Mouse (Mus musculus) olfactory bulb, adult 2 months (tissue): Measurements from ENCODE around the gene Prkar1b. TPM values are rescaled to one million over a fixed set of nuclear protein-coding genes. Genes with fewer than 3 reads are reported as not detected.

Source experiments
- H3K27ac ChIP-seq: fragments of 200-500 bp; 2 replicates; pipeline ENCODE4 v1.5.1; 2012; ENCODE audit warnings: low read depth, low read length; ENCODE audit not compliant: insufficient read depth
- H3K4me1 ChIP-seq: fragments of 200-500 bp; 2 replicates; pipeline ENCODE4 v1.6.1; 2012; ENCODE audit warnings: low read length; ENCODE audit not compliant: control insufficient read depth, insufficient read depth
- H3K4me3 ChIP-seq: fragments of 200-500 bp; 2 replicates; pipeline ENCODE4 v1.5.1; 2012; ENCODE audit warnings: mild to moderate bottlenecking, low read depth, low read length, moderate library complexity; ENCODE audit not compliant: insufficient read depth
- CTCF ChIP-seq: fragments of 200-500 bp; IDR thresholded peaks from 2 replicates; pipeline ENCODE4 v1.5.1; 2012; ENCODE audit warnings: low read depth, mild to moderate bottlenecking, low read length, moderate library complexity; ENCODE audit not compliant: insufficient read depth
- POLR2A ChIP-seq: fragments of 200-500 bp; IDR thresholded peaks from 2 replicates; pipeline ENCODE4 v1.6.1; 2012; ENCODE audit warnings: mild to moderate bottlenecking, low read depth, low read length, moderate library complexity; ENCODE audit not compliant: insufficient read depth
- WGBS: fragments of 180-500 bp; shearing (Covaris S2); methylation state at CpG from one replicate; pipeline ENCODE4 v1.1.7; 2018; 5-methylcytosine and 5-hydroxymethylcytosine counted together
- polyA plus RNA-seq: library from polyadenylated mRNA; stranded (reverse); fragments of >200 nt; gene quantifications from 2 replicates; pipeline ENCODE4 v1.2.4, GENCODE M21; 2012; ENCODE audit warnings: low replicate concordance; ENCODE audit not compliant: missing spikeins, insufficient read depth, insufficient read length

The Prkar1b gene
- polyA plus RNA-seq, 1 experiment = not detected

DNA sequence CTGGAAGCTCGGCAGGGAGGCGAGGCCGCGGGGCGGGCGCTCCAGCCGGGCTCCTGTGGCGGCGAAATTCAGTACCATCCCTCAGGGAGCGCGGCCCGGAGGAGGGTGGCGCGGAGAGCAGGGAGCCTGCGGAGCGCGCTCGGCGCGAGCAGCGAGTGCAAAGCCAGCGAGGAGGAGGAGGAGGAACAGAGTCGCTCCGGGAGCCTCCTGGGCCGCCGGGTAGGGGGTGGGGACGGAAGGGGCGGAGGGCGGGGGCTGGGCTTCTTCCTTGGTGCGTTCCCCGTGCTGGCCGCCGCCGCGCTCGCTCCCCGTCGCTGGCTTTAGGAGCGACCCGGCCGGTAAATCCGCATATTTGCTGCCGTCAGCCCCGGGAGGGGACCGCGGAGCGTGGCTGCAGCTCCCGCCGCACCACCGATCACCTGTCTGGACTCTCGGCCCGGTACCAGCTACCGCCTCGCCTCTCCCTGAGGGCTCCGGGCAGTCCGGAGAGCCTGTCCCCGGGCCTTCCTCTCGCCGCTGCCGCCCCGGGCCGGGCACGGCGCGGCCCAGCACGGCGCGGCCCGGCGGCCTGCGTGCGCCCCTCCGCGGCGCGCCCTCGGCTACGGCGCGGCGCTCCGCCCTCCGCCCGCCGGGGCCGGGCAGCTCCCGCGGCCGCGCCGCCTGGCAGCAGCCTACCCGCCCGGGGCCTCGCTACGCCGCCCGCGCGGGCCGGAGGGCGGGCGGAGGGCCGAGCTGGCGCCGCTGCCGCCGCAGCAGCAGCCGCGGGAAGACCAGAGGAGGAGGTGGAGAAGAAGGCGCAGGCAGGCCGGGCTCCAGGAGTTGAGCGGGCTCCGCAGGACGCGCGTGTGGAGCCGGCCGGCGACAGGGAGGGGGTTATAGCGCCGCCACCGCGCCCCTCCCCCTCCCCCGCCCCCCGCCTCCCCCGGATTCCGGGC, 154.7 kb downstream of the Prkar1b start:
- Histone ChIP-seq H3K4me3 (peak overlapping the region; percentile 74), H3K27ac (peak overlapping the region; percentile 87), H3K4me1 (peaks cover 51% of the 10 kb centered on the region)
- TF ChIP-seq CTCF (no peak), POLR2A (no peak; the same call in 1 of the 2 replicates)
- WGBS = 4% methylated on average over 124 of the region's 127 CpGs

GRCm38 (mm10) chr5:138994108-138994785, 155.6 kb downstream of the Prkar1b start:
- Histone ChIP-seq H3K4me1 (peaks cover 53% of the 10 kb centered on the region), H3K27ac (peak overlapping the region; percentile 72), H3K4me3 (peak overlapping the region; percentile 74)
- under 1% methylated on average over 48 of the region's 48 CpGs for WGBS
- no peak for TF ChIP-seq POLR2A
- TF ChIP-seq CTCF = no peak

GRCm38 (mm10) chr5:138993371-138994107, 156.3 kb downstream of the Prkar1b start:
- Histone ChIP-seq H3K27ac (no peak overlapping the region), H3K4me1 (peaks cover 54% of the 10 kb centered on the region), H3K4me3 (peak overlapping the region; percentile 74)
- WGBS = 1% methylated on average over 40 of the region's 40 CpGs
- no peak for TF ChIP-seq CTCF
- TF ChIP-seq POLR2A = no peak

DNA sequence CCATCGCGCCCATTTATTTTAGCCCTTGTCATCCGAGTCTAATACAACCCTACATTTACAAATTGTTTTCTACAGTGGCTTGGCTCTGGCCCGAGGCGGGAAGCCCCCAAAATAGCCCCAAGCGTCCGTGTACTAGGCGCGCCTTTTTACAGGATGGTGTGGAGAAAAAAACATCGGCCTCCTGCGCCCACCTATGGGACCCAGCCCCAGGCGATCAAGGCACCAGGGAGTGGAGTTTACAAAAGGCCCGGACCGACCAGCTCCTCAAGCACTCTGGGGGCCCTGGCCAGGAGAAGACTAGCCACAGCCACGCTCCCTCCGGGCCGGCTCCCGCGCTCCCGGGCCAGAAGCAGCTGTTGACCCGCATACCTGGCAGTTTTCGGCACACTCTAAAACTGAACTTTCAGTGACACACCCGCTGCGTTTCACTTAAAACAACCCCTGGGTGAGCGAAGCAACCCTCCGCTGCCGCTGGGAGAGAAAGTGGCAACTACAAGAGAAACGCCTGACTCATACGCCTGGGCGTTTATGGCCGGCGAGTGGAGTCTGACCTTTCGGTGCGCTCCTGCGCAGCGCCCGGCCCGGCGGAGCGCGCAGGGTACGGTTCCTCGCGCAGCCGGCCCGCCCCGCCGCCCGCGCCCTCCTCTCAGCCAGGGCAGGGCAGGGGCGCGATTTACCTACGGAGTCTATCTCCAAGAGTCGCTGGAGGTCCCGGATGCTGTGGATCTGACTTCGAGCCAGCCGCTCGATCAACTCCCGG, 157.0 kb downstream of the Prkar1b start:
- 21% methylated on average over 59 of the region's 59 CpGs for WGBS
- H3K4me1 ChIP-seq = peaks cover 54% of the 10 kb centered on the region

GRCm38 (mm10) chr5:138991734-138992133, 158.1 kb downstream of the Prkar1b start:
- H3K27ac ChIP-seq = no peak overlapping the region
- no peak overlapping the region for H3K4me3 ChIP-seq
- TF ChIP-seq CTCF (no peak), POLR2A (no peak)
- H3K4me1 ChIP-seq = peaks cover 44% of the 10 kb centered on the region
- 81% methylated on average over 4 of the region's 4 CpGs for WGBS

More for the DNA sequence above, 157.0 kb downstream of the Prkar1b start:
- Histone ChIP-seq H3K4me3 (peak overlapping the region; percentile 74), H3K27ac (no peak overlapping the region)
- TF ChIP-seq CTCF = no peak
- TF ChIP-seq POLR2A = no peak

DNA sequence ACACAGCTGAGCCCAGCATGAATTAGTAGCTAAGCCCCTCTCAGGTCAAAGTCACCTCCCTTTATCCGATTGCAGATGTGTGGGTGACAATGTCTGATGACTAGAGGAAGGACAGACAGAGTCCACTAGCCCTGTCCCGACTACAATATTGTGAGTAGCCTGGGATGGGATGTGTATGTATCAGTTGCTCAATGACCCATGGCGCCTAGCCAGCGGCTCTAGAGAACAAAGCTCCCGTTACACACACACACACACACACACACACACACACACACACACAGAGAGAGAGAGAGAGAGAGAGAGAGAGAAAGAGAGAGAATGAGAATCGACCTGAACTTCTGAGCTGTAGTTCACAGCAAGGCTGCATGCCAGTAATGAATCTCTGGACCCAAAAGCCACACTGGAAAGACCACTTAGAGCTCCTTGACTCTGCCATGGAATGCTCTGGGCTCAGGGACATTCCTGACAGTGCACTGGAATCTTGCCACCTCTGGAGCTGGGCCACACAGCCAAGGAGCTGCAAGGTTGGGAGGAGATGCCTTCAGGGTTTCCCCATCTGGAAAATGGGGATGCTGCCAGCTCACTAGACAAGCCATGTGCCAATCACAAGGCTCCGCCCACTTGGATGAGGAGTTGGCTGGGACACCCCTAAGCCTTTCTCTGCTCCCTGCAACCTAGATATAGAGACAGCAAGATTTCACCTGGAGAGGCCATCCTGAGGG, 159.0 kb downstream of the Prkar1b start:
- WGBS = 74% methylated on average over 7 of the region's 7 CpGs

GRCm38 (mm10) chr5:138989567-138989966, 160.2 kb downstream of the Prkar1b start:
- no peak for TF ChIP-seq POLR2A
- no peak for TF ChIP-seq CTCF
- H3K27ac ChIP-seq = no peak overlapping the region
- 81% methylated on average over 6 of the region's 6 CpGs for WGBS

More for the DNA sequence above, 159.0 kb downstream of the Prkar1b start:
- Histone ChIP-seq H3K4me3 (no peak overlapping the region), H3K27ac (no peak overlapping the region), H3K4me1 (peaks cover 35% of the 10 kb centered on the region)
- TF ChIP-seq CTCF (no peak), POLR2A (no peak)

DNA sequence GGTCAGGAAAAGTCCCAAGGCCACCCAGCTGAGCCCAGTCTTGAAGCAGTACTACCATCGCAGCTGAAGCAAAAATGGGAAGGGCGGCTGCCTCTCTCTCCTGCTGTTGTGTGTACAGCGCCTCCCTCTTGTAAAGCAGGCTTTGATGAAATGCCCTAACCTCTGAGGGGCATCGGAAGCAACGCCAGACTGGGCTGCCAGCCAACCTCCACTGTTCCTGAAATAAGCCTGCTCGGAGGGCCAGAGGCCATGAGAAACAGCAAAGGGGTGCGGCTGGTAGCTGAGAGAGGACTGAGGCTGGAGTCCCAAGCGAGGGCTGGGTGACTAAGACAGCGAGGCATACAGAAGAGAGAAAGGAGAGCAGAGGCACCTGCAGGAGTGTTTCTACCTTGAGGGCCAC, 161.0 kb downstream of the Prkar1b start:
- no peak for TF ChIP-seq CTCF
- no peak for TF ChIP-seq POLR2A
- H3K4me3 ChIP-seq = no peak overlapping the region
- H3K27ac ChIP-seq = no peak overlapping the region
- H3K4me1 ChIP-seq = peaks cover 35% of the 10 kb centered on the region
- WGBS = 42% methylated on average over 9 of the region's 9 CpGs

More at GRCm38 (mm10) chr5:138989567-138989966, 160.2 kb downstream of the Prkar1b start:
- peaks cover 35% of the 10 kb centered on the region for H3K4me1 ChIP-seq
- no peak overlapping the region for H3K4me3 ChIP-seq
